Mouse (Mus musculus) forebrain, postnatal 0 days (tissue): ENCODE measurements around the gene Olfr1350. TPM values are rescaled to one million over a fixed set of nuclear protein-coding genes. Genes with fewer than 3 reads are reported as not detected.

ENCODE experiments used
- ATAC-seq: fragments of 200-750 bp; cut with Nextera tagmentation; 2 replicates; pipeline ENCODE4 v1.8.0; 2017; ENCODE audit warnings: mild to moderate bottlenecking, moderate library complexity
- DNase-seq: peaks from one replicate; pipeline ENCODE4 v3.0.0-alpha.2; 2015
- H3K27ac ChIP-seq: fragments of 300-500 bp; sonication (generic); 2 replicates; pipeline ENCODE4 v1.5.1; 2014; ENCODE audit warnings: low read depth, mild to moderate bottlenecking, antibody characterized with exemption, low read length, moderate library complexity, mixed read lengths
- H3K27me3 ChIP-seq: fragments of 300-500 bp; sonication (generic); 2 replicates; pipeline ENCODE4 v1.6.1; 2014; ENCODE audit warnings: mild to moderate bottlenecking, low read length, mixed read lengths; ENCODE audit not compliant: insufficient read depth
- H3K36me3 ChIP-seq: fragments of 300-500 bp; sonication (generic); 2 replicates; pipeline ENCODE4 v1.6.1; 2014; ENCODE audit warnings: mild to moderate bottlenecking, moderate library complexity; ENCODE audit not compliant: insufficient read depth
- H3K4me1 ChIP-seq: fragments of 300-500 bp; sonication (generic); 2 replicates; pipeline ENCODE4 v1.6.1; 2014; ENCODE audit warnings: antibody characterized with exemption; ENCODE audit not compliant: insufficient read depth
- H3K4me2 ChIP-seq: fragments of 300-500 bp; sonication (generic); 2 replicates; pipeline ENCODE4 v1.6.1; 2014; ENCODE audit warnings: low read depth, mild to moderate bottlenecking, moderate library complexity
- H3K4me3 ChIP-seq: fragments of 300-500 bp; sonication (generic); 2 replicates; pipeline ENCODE4 v1.5.1; 2014; ENCODE audit warnings: low read depth, low read length, mixed read lengths
- H3K9ac ChIP-seq: fragments of 300-500 bp; sonication (generic); 2 replicates; pipeline ENCODE4 v1.6.1; 2014; ENCODE audit warnings: mild to moderate bottlenecking
- H3K9me3 ChIP-seq: fragments of 300-500 bp; sonication (generic); 2 replicates; pipeline ENCODE4 v1.6.1; 2016; ENCODE audit warnings: low read length
- CTCF ChIP-seq: sonication (generic); IDR thresholded peaks from 2 replicates; pipeline ENCODE4 v1.5.1; 2016; ENCODE audit warnings: antibody characterized with exemption, control low read depth, low read depth
- WGBS: fragments of 180-500 bp; shearing (Covaris S2); extraction: QIAGEN DNeasy Blood & Tissue Kit; methylation state at CpG from one replicate; pipeline ENCODE4 v1.1.7; 2014; 5-methylcytosine and 5-hydroxymethylcytosine counted together
- polyA plus RNA-seq: library from polyadenylated mRNA; unstranded; fragments of >200 nt; fragmentation: Nextera tagmentation; extraction: Ambion mirVana; gene quantifications from 2 replicates; pipeline ENCODE4 v1.2.1, GENCODE M21; 2015
- total RNA-seq: library from RNA; depleted of rRNA; stranded (reverse); fragments of >200 nt; gene quantifications from 2 replicates; pipeline ENCODE4 v1.2.3, GENCODE M21; 2014; rRNA removed

The Olfr1350 gene
- total and polyA plus RNA-seq, 2 experiments from 2014 or later: not detected

DNA sequence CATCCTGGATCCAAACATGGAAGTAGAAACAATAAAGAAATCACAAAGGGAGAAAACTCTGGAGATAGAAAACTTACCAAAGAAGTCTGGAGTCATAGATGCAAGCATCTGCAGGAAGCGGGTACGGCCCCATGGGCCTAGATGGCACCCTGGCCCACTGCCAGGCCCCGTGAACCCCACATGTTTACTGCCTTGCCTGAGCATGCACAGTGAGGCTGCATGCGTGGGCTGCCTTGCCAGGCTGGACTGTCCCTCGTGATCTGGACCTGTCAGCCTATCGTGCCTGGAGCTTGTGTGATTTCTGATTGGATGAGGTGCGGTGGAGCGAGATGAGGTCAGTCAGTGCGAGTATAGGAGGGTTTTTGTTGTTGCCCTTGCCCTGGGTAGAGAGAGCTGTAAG is 38.7 kb downstream of the Olfr1350 start:
- TF ChIP-seq CTCF: no peak
- Histone ChIP-seq H3K36me3 (no peaks in the 10 kb centered on the region), H3K9ac (no peak overlapping the region), H3K4me3 (no peak overlapping the region), H3K9me3 (no peaks in the 10 kb centered on the region), H3K27me3 (no peaks in the 10 kb centered on the region), H3K27ac (no peak overlapping the region), H3K4me2 (no peak overlapping the region), H3K4me1 (no peaks in the 10 kb centered on the region)
- no peak for DNase-seq
- ATAC-seq: no peak
- 89% methylated on average over 9 of the region's 9 CpGs for WGBS

Other genes starting within 250 kb of the Olfr1350 start
- gene Zfp583, start 233.6 kb upstream of the Olfr1350 start, total RNA-seq: 12.3 and 13.1 TPM in 2 replicates
- 11.7 and 13.2 TPM in 2 replicates for gene Zfp583, start 233.6 kb upstream of the Olfr1350 start, polyA plus RNA-seq
- gene Gm3854, start 221.1 kb upstream of the Olfr1350 start, total RNA-seq: 5.8 and 7.8 TPM in 2 replicates
- 1.5 and 4.6 TPM in 2 replicates for gene Gm3854, start 221.1 kb upstream of the Olfr1350 start, polyA plus RNA-seq
- gene Zfp78, start 201.6 kb upstream of the Olfr1350 start, total RNA-seq: 4.0 and 4.5 TPM in 2 replicates
- gene Zfp78, start 201.6 kb upstream of the Olfr1350 start, polyA plus RNA-seq: 1.5 and 3.3 TPM in 2 replicates
- gene Zfp28, start 181.5 kb upstream of the Olfr1350 start, total RNA-seq: 15.4 and 27.4 TPM in 2 replicates
- gene Zfp28, start 181.5 kb upstream of the Olfr1350 start, polyA plus RNA-seq: 19.8 and 20.7 TPM in 2 replicates
- gene Smim17, start 166.1 kb upstream of the Olfr1350 start, total RNA-seq: 15.4 and 17.5 TPM in 2 replicates
- 3.7 and 3.9 TPM in 2 replicates for gene Smim17, start 166.1 kb upstream of the Olfr1350 start, polyA plus RNA-seq
- 0.24 and 0.54 TPM in 2 replicates for gene Gm20715, start 154.6 kb upstream of the Olfr1350 start, total RNA-seq
- not detected in 2 replicates for gene Gm20715, start 154.6 kb upstream of the Olfr1350 start, polyA plus RNA-seq
- 0.23 TPM in 1 of 2 replicates, not detected in the other for gene Olfr1344, start 126.2 kb upstream of the Olfr1350 start, total RNA-seq
- 0.07 and 0.09 TPM in 2 replicates for gene Olfr1344, start 126.2 kb upstream of the Olfr1350 start, polyA plus RNA-seq
- gene Olfr1336, start 108.7 kb upstream of the Olfr1350 start, total RNA-seq: not detected in 2 replicates
- gene Olfr1336, start 108.7 kb upstream of the Olfr1350 start, polyA plus RNA-seq: not detected in 2 replicates
- gene Olfr1346, start 97.7 kb upstream of the Olfr1350 start, total RNA-seq: not detected in 2 replicates
- gene Olfr1346, start 97.7 kb upstream of the Olfr1350 start, polyA plus RNA-seq: not detected in 2 replicates
- gene Olfr5, start 77.9 kb upstream of the Olfr1350 start, total RNA-seq: not detected in 2 replicates
- gene Olfr5, start 77.9 kb upstream of the Olfr1350 start, polyA plus RNA-seq: not detected in 2 replicates
- not detected in 2 replicates for gene Olfr1347, start 65.1 kb upstream of the Olfr1350 start, total RNA-seq
- gene Olfr1347, start 65.1 kb upstream of the Olfr1350 start, polyA plus RNA-seq: not detected in 2 replicates
- gene Olfr1348, start 56.1 kb upstream of the Olfr1350 start, total RNA-seq: not detected in 2 replicates
- not detected in 2 replicates for gene Olfr1348, start 56.1 kb upstream of the Olfr1350 start, polyA plus RNA-seq
- gene Olfr1349, start 41.9 kb upstream of the Olfr1350 start, total RNA-seq: not detected in 2 replicates
- not detected in 2 replicates for gene Olfr1349, start 41.9 kb upstream of the Olfr1350 start, polyA plus RNA-seq
- gene Zim1, start 131.6 kb downstream of the Olfr1350 start, total RNA-seq: 20.5 and 29.1 TPM in 2 replicates
- 2.6 and 4.7 TPM in 2 replicates for gene Zim1, start 131.6 kb downstream of the Olfr1350 start, polyA plus RNA-seq
- 81.1 and 139 TPM in 2 replicates for gene Peg3, start 165.6 kb downstream of the Olfr1350 start, total RNA-seq
- gene Peg3, start 165.6 kb downstream of the Olfr1350 start, polyA plus RNA-seq: 18.1 and 43.7 TPM in 2 replicates
- 61.8 and 97.8 TPM in 2 replicates for gene Usp29, start 165.7 kb downstream of the Olfr1350 start, total RNA-seq
- 10.8 and 21.9 TPM in 2 replicates for gene Usp29, start 165.7 kb downstream of the Olfr1350 start, polyA plus RNA-seq